Mouse (Mus musculus) embryonic facial prominence, embryonic 14.5 days (tissue): ENCODE data around the gene Tmem82. TPM values are rescaled to one million over a fixed set of nuclear protein-coding genes. Genes with fewer than 3 reads are reported as not detected.

Experiments
- ATAC-seq: fragments of 200-750 bp; cut with Nextera tagmentation; 2 replicates; pipeline ENCODE4 v1.8.0; 2017; ENCODE audit warnings: low read depth, moderate number of reproducible peaks, moderate TSS enrichment
- DNase-seq: peaks from one replicate; pipeline ENCODE4 v3.0.0-alpha.2; 2015; ENCODE audit warnings: low spot score
- H3K27ac ChIP-seq: fragments of 300-500 bp; sonication (generic); replicated peaks from 2 replicates; pipeline ENCODE4 v1.5.1; 2014; ENCODE audit warnings: low read depth, mild to moderate bottlenecking, low read length, moderate library complexity
- H3K27me3 ChIP-seq: fragments of 300-500 bp; sonication (generic); replicated peaks from 2 replicates; pipeline ENCODE4 v1.6.1; 2014; ENCODE audit warnings: low read length; ENCODE audit not compliant: control insufficient read depth, insufficient read depth
- H3K36me3 ChIP-seq: fragments of 300-500 bp; sonication (generic); 2 replicates; pipeline ENCODE4 v1.6.1; 2014; ENCODE audit warnings: low read length, mixed read lengths; ENCODE audit not compliant: control insufficient read depth, insufficient read depth
- H3K4me1 ChIP-seq: fragments of 300-500 bp; sonication (generic); 2 replicates; pipeline ENCODE4 v1.6.1; 2014; ENCODE audit warnings: antibody characterized with exemption, low read length; ENCODE audit not compliant: control insufficient read depth, insufficient read depth
- H3K4me2 ChIP-seq: fragments of 300-500 bp; sonication (generic); 2 replicates; pipeline ENCODE4 v1.6.1; 2014; ENCODE audit warnings: low read depth, mild to moderate bottlenecking, low read length, moderate library complexity, mixed read lengths
- H3K4me3 ChIP-seq: fragments of 300-500 bp; sonication (generic); 2 replicates; pipeline ENCODE4 v1.5.1; 2014; ENCODE audit warnings: low read depth, mild to moderate bottlenecking, low read length
- H3K9ac ChIP-seq: fragments of 300-500 bp; sonication (generic); 2 replicates; pipeline ENCODE4 v1.6.1; 2014; ENCODE audit warnings: low read depth, mild to moderate bottlenecking, low read length, moderate library complexity, mixed read lengths
- H3K9me3 ChIP-seq: fragments of 300-500 bp; sonication (generic); 2 replicates; pipeline ENCODE4 v1.6.1; 2016; ENCODE audit warnings: low read length; ENCODE audit not compliant: control insufficient read depth
- WGBS: fragments of 180-500 bp; shearing (Covaris S2); extraction: QIAGEN DNeasy Blood & Tissue Kit; methylation state at CpG from one replicate; pipeline ENCODE4 v1.1.7; 2014; 5-methylcytosine and 5-hydroxymethylcytosine counted together
- polyA plus RNA-seq: library from polyadenylated mRNA; unstranded; fragments of >200 nt; fragmentation: Nextera tagmentation; extraction: Ambion mirVana; gene quantifications from 2 replicates; pipeline ENCODE4 v1.2.1, GENCODE M21; 2014

Gene Tmem82
- polyA plus RNA-seq, 1 experiment from 2014 or later: 0.17 TPM

- Histone ChIP-seq H3K27me3 (no peaks in the 10 kb centered on the region), H3K9me3 (no peaks in the 10 kb centered on the region), H3K36me3 (peaks cover 69% of the 10 kb centered on the region), H3K4me3 (no peak overlapping the region), H3K4me2 (no peak overlapping the region), H3K27ac (no peak overlapping the region), H3K9ac (no peak overlapping the region), H3K4me1 (no peaks in the 10 kb centered on the region)
- DNase-seq: no peak
- ATAC-seq: no peak
- WGBS: 92% methylated on average over 13 of the region's 13 CpGs
Measured at GRCm38 (mm10) chr4:141581051-141581450, 37.4 kb downstream of the Tmem82 start.

- Histone ChIP-seq H3K27ac (no peak overlapping the region), H3K36me3 (peaks cover 62% of the 10 kb centered on the region), H3K4me1 (no peaks in the 10 kb centered on the region), H3K27me3 (no peaks in the 10 kb centered on the region), H3K9me3 (no peaks in the 10 kb centered on the region), H3K4me2 (no peak overlapping the region), H3K4me3 (no peak overlapping the region), H3K9ac (no peak overlapping the region)
- 74% methylated on average over 3 of the region's 3 CpGs for WGBS
- ATAC-seq (no peak), DNase-seq (no peak)
Measured at GRCm38 (mm10) chr4:141578833-141579232, 39.6 kb downstream of the Tmem82 start.

- peaks cover 45% of the 10 kb centered on the region for H3K36me3 ChIP-seq
- 94% methylated on average over 7 of the region's 7 CpGs for WGBS
- H3K4me2 ChIP-seq: no peak overlapping the region
- ATAC-seq (no peak), DNase-seq (no peak)
- H3K4me3 ChIP-seq: no peak overlapping the region
- no peak overlapping the region for H3K27ac ChIP-seq
- H3K9ac ChIP-seq: no peak overlapping the region
- H3K4me1 ChIP-seq: no peaks in the 10 kb centered on the region
- no peaks in the 10 kb centered on the region for H3K27me3 ChIP-seq
- no peaks in the 10 kb centered on the region for H3K9me3 ChIP-seq
Measured at GRCm38 (mm10) chr4:141576877-141577276, 41.6 kb downstream of the Tmem82 start.

GRCm38 (mm10) chr4:141576404-141576803, 42.0 kb downstream of the Tmem82 start:
- 81% methylated on average over 11 of the region's 11 CpGs for WGBS
- Histone ChIP-seq H3K36me3 (peaks cover 44% of the 10 kb centered on the region), H3K4me3 (no peak overlapping the region), H3K27ac (no peak overlapping the region), H3K4me2 (no peak overlapping the region), H3K27me3 (no peaks in the 10 kb centered on the region), H3K9ac (no peak overlapping the region), H3K9me3 (no peaks in the 10 kb centered on the region), H3K4me1 (no peaks in the 10 kb centered on the region)
- ATAC-seq (no peak), DNase-seq (no peak)

GRCm38 (mm10) chr4:141574789-141575702, 43.4 kb downstream of the Tmem82 start:
- ATAC-seq: peak; percentile 53
- no peaks in the 10 kb centered on the region for H3K4me1 ChIP-seq
- no peaks in the 10 kb centered on the region for H3K27me3 ChIP-seq
- H3K36me3 ChIP-seq: peaks cover 30% of the 10 kb centered on the region
- peak; percentile 93 for DNase-seq
- peak overlapping the region; percentile 35; the same call in 1 of the 2 replicates for H3K4me2 ChIP-seq
- no peak overlapping the region for H3K9ac ChIP-seq
- no peaks in the 10 kb centered on the region for H3K9me3 ChIP-seq
- H3K27ac ChIP-seq: no peak overlapping the region
- WGBS: 34% methylated on average over 27 of the region's 27 CpGs
- no peak overlapping the region for H3K4me3 ChIP-seq

- 47% methylated on average over 6 of the region's 6 CpGs for WGBS
- peaks cover 20% of the 10 kb centered on the region for H3K36me3 ChIP-seq
- peak overlapping the region; percentile 49; the same call in 1 of the 2 replicates for H3K27ac ChIP-seq
- ATAC-seq (no peak), DNase-seq (no peak)
- H3K9me3 ChIP-seq: no peaks in the 10 kb centered on the region
- H3K4me2 ChIP-seq: no peak overlapping the region
- no peaks in the 10 kb centered on the region for H3K4me1 ChIP-seq
- H3K9ac ChIP-seq: no peak overlapping the region
- no peaks in the 10 kb centered on the region for H3K27me3 ChIP-seq
- H3K4me3 ChIP-seq: no peak overlapping the region
Measured at GRCm38 (mm10) chr4:141573359-141573966, 45.0 kb downstream of the Tmem82 start.

GRCm38 (mm10) chr4:141572668-141573358, 45.6 kb downstream of the Tmem82 start:
- H3K4me2 ChIP-seq: no peak overlapping the region
- H3K9me3 ChIP-seq: no peaks in the 10 kb centered on the region
- no peak for ATAC-seq
- peak overlapping the region; percentile 49 for H3K27ac ChIP-seq
- no peak for DNase-seq
- no peaks in the 10 kb centered on the region for H3K4me1 ChIP-seq
- H3K9ac ChIP-seq: no peak overlapping the region
- 57% methylated on average over 7 of the region's 7 CpGs for WGBS
- no peaks in the 10 kb centered on the region for H3K27me3 ChIP-seq
- peaks cover 14% of the 10 kb centered on the region for H3K36me3 ChIP-seq
- no peak overlapping the region for H3K4me3 ChIP-seq

GRCm38 (mm10) chr4:141571934-141572333, 46.5 kb downstream of the Tmem82 start:
- H3K36me3 ChIP-seq: peaks cover 6% of the 10 kb centered on the region
- no peaks in the 10 kb centered on the region for H3K27me3 ChIP-seq
- no peaks in the 10 kb centered on the region for H3K4me1 ChIP-seq
- WGBS: 74% methylated on average over 10 of the region's 10 CpGs
- no peak for DNase-seq
- no peak for ATAC-seq
- no peak overlapping the region for H3K4me2 ChIP-seq
- H3K9ac ChIP-seq: no peak overlapping the region
- no peak overlapping the region for H3K4me3 ChIP-seq
- H3K9me3 ChIP-seq: no peaks in the 10 kb centered on the region
- no peak overlapping the region for H3K27ac ChIP-seq
